Mouse (Mus musculus) ES-Bruce4 (cell line): Measurements from ENCODE around the gene Col8a2. TPM values are rescaled to one million over a fixed set of nuclear protein-coding genes. Genes with fewer than 3 reads are reported as not detected.

Experiments used
- H3K27ac ChIP-seq: 2 replicates; pipeline ENCODE4 v1.5.1; 2012; ENCODE audit warnings: low read length, inconsistent platforms; ENCODE audit not compliant: insufficient read depth
- H3K27me3 ChIP-seq: 2 replicates; pipeline ENCODE4 v1.6.1; 2012; ENCODE audit warnings: mild to moderate bottlenecking, low read length, inconsistent platforms; ENCODE audit not compliant: control insufficient read depth, poor library complexity, insufficient read depth, severe bottlenecking
- H3K36me3 ChIP-seq: 2 replicates; pipeline ENCODE4 v1.6.1; 2012; ENCODE audit warnings: inconsistent platforms, mild to moderate bottlenecking, low read length, moderate library complexity; ENCODE audit not compliant: control insufficient read depth, poor library complexity, insufficient read depth, severe bottlenecking
- H3K4me1 ChIP-seq: one replicate; pipeline ENCODE4 v1.8.1; 2011; ENCODE audit warnings: low read length; ENCODE audit not compliant: control insufficient read depth, insufficient read depth
- H3K4me3 ChIP-seq: 2 replicates; pipeline ENCODE4 v1.5.1; 2011; ENCODE audit warnings: low read depth, mild to moderate bottlenecking, low read length
- H3K9ac ChIP-seq: 2 replicates; pipeline ENCODE4 v1.6.1; 2012; ENCODE audit warnings: low read depth, mild to moderate bottlenecking, inconsistent platforms; ENCODE audit not compliant: poor library complexity, severe bottlenecking
- H3K9me3 ChIP-seq: replicated peaks from 2 replicates; pipeline ENCODE4 v1.6.1; 2012; ENCODE audit warnings: mild to moderate bottlenecking, low read length, inconsistent platforms; ENCODE audit not compliant: control insufficient read depth, poor library complexity, insufficient read depth, severe bottlenecking
- CTCF ChIP-seq: IDR thresholded peaks from one replicate; pipeline ENCODE4 v1.8.1; 2011; ENCODE audit warnings: low read depth, low read length
- EP300 ChIP-seq: IDR thresholded peaks from 2 replicates; pipeline ENCODE4 v1.6.1; 2011; ENCODE audit warnings: low read depth, low read length; ENCODE audit not compliant: insufficient read depth
- POLR2A ChIP-seq: IDR thresholded peaks from one replicate; pipeline ENCODE4 v1.8.1; 2011; ENCODE audit warnings: low read length; ENCODE audit not compliant: insufficient read depth
- polyA plus RNA-seq: library from polyadenylated mRNA; stranded (reverse); fragments of >200 nt; gene quantifications from 2 replicates; pipeline ENCODE4 v1.2.4, GENCODE M21; 2011; ENCODE audit warnings: low read depth; ENCODE audit not compliant: missing spikeins, insufficient read depth, insufficient read length

The Col8a2 gene
- polyA plus RNA-seq, 1 experiment: 1.0 TPM

DNA sequence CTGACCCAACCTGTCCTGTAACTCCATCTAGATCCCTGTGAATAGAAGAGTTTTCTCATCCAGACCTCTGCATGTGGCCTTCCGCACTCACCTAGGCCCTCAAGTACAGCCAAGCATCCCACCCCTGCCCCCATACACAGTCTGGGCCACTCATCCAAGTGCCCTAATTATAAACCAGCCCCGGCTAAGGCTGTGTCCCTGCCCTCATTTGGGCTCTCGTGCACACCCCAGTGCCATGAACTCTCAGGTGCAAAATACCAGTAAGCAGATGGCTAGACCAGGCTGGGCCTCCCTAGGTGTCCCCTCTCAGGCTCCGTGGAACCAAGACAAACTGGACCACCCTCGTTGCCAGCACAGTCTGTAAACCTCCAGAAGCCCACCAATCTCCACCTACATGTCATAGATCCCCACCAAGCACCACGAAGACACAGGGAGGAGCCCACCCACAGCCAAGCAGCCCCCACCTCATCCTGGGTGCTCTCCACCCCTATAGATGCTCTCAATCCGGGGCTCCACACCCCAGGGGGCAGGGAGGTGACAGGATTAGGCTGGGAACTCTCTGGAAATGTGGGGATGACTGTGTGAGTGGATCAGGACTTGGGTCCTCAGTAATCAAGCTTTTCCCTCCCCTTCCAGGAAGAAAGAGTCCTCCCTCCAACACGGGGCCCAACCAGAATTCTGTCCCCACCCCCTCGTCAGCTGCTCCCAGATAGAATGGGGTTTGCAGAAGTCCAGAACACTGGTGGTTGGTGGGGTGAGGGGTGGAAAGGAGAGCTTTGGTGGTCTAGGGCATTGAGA is 32.1 kb upstream of the Col8a2 start:
- Histone ChIP-seq H3K27ac (no peak overlapping the region), H3K4me1 (peaks cover 16% of the 10 kb centered on the region), H3K4me3 (peak overlapping the region; percentile 91), H3K27me3 (no peaks in the 10 kb centered on the region), H3K36me3 (no peaks in the 10 kb centered on the region), H3K9ac (no peak overlapping the region), H3K9me3 (no peaks in the 10 kb centered on the region)
- TF ChIP-seq POLR2A (no peak), CTCF (no peak), EP300 (no peak)

DNA sequence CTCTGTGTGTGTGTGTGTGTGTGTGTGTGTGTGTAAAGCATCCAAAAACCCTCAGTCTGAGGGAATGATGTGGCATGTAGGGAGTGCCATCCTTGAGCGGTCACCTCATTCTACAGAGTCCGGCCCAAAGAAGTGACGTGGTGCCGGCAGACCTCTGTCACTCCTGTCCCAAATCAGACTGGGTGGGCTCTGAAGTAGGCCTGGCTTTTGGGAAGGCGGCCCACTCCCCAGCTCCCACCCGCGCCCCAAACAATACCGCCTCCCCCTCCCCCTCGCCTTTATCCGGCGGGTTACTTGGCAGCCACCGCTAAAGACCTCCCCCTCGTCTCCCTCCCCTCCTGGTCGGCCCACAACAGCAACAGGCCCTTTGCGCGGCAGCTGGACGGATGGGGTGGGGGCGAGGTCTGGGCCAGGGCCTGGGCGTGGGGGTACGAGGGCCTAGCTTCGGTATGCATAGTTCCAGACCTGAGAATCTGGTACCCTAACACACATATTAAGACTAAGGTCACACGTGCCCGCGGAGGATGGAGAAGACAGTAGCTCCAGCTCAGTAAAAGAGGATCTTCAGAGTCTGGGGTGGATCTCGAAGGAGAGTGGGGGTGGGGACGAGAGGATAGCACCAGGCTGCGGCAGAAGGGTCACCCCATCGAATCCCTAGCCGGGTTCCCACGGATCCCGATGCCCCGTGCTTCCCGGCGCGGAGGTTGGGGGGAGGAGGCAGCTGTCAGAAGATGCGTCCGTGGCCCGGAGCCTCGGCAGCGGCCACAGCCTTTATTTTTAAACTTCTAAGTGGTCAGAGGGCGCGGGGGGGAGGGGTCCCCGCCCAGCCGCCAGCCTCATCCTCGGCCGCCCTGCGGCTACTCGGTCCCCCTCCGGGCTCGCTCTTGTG is 31.2 kb upstream of the Col8a2 start:
- peak overlapping the region; percentile 91 for H3K4me3 ChIP-seq
- no peaks in the 10 kb centered on the region for H3K36me3 ChIP-seq
- peaks cover 16% of the 10 kb centered on the region for H3K4me1 ChIP-seq
- TF ChIP-seq POLR2A: no peak
- TF ChIP-seq EP300: no peak
- TF ChIP-seq CTCF: no peak
- no peaks in the 10 kb centered on the region for H3K27me3 ChIP-seq
- no peaks in the 10 kb centered on the region for H3K9me3 ChIP-seq
- no peak overlapping the region for H3K27ac ChIP-seq
- H3K9ac ChIP-seq: peak overlapping the region; percentile 91

DNA sequence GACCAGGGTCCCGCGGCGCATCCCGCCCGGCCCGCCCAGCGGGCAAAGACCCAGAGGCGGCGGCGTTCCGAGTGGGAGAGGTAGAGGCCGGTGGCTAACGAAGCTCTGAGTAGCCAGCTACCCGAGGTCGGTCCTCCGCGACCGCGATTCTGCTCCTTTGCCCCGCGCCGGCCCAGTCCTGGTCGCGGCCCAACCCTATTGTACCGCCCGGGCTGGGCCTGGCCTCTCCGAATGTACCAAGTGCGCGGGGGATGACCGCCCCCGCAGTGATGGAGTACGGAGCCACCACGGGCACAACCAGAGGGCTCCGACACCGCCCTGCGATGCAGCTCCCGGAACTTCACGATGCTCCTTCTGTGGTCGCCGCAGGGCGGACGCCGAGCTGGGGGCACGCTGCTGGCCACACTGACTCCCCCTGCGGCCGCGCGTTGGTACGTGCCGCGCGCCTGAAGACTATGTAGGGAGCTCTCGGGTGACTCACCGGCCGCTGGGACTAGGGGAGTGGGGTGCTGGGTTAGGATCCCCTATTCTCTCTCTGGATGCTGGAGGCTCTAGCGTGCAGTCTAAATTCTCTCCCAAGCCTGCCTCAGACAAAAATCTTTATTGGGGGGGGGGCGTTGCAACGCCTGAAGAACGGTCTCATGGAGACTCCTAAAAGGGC is 30.3 kb upstream of the Col8a2 start, which contains the start of gene Map7d1:
Gene Map7d1 (minus strand): TSS at position 213 of the 661 bp plus-strand sequence.
- H3K27me3 ChIP-seq: no peaks in the 10 kb centered on the region
- peak within 1 kb of the TSS; percentile 91 for H3K4me3 ChIP-seq
- no peak within 1 kb of the TSS for H3K27ac ChIP-seq
- peak within 1 kb of the TSS; percentile 91 for H3K9ac ChIP-seq
- no peaks in the 10 kb centered on the region for H3K36me3 ChIP-seq
- TF ChIP-seq EP300: no peak
- TF ChIP-seq POLR2A: peak; percentile 59
- H3K4me1 ChIP-seq: peaks cover 16% of the 10 kb centered on the region
- H3K9me3 ChIP-seq: no peaks in the 10 kb centered on the region

DNA sequence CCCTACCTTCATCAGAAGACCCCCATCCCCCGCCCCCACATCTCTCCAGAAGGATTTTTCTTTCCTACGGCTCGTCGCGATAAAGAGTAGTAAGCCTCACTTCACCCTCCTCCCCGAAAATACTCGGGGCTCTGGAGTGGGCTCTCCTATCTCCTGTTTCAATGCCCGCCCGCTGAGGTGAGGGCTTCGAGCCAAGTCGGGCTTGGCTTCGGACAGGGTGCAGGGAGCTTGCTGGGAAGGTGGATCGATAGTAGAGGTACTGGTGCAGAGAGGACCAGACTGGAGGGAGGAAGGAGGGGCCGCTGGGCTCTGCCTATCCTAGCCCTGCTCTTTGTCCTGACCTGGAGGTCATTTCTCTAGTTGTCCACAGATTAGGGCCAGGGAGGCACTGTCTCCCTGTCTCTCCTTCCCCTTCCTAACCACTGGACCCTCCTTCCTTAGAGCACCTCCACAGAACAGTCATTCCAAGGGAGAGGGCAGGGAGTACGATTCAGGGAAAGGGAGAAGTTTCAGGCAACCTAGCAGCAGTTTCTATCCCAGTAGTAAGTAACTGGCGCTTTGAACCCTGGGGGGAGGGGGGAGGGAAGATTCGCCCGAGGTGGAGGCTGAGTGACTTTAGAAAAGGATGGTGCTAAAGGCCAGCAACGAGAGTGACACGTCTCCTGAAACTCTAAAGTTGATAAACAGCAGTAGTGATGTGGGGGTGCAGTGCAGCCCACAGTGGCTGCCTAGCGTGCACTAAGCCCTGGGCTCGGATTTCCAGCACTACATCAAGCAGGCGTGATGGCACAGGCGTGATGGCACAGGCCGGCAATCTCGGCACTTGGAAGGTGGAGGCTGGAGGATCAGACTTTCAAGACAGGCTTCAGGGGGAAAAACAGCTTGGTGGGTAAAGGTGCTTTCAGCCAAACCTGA is 29.4 kb upstream of the Col8a2 start:
- TF ChIP-seq CTCF (no peak), POLR2A (no peak), EP300 (no peak)
- H3K27ac ChIP-seq: no peak overlapping the region
- no peaks in the 10 kb centered on the region for H3K27me3 ChIP-seq
- no peaks in the 10 kb centered on the region for H3K36me3 ChIP-seq
- H3K9me3 ChIP-seq: no peaks in the 10 kb centered on the region
- H3K4me1 ChIP-seq: peaks cover 10% of the 10 kb centered on the region
- H3K9ac ChIP-seq: peak overlapping the region; percentile 91
- peak overlapping the region; percentile 91 for H3K4me3 ChIP-seq

DNA sequence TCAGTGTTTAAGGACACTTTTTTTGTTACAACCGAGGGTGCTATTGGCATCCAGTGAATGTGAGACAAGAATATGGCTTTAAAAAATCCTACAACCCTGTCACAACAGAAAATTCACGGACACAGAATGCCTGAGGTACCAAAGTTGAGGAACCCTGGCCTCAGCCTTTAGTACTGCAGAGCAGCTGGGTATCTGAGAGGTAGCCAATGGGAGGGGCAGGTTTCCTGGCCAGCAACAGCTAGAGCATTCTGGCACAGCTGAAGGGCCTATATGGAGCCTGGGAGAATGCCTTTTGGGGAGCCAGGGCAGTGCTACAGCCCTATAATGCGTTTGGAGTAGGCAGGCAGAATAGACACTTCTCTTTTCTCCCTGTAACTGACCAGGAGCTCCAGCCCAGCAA is 27.5 kb upstream of the Col8a2 start:
- no peaks in the 10 kb centered on the region for H3K36me3 ChIP-seq
- no peak overlapping the region for H3K27ac ChIP-seq
- TF ChIP-seq CTCF (no peak), POLR2A (no peak), EP300 (no peak)
- H3K9ac ChIP-seq: no peak overlapping the region
- no peak overlapping the region for H3K4me3 ChIP-seq
- no peaks in the 10 kb centered on the region for H3K27me3 ChIP-seq
- peaks cover 8% of the 10 kb centered on the region for H3K4me1 ChIP-seq
- H3K9me3 ChIP-seq: no peaks in the 10 kb centered on the region
